Mouse (Mus musculus): ENCODE measurements around the gene Gpalpp1. TPM values are rescaled to one million over a fixed set of nuclear protein-coding genes. Genes with fewer than 3 reads are reported as not detected.

Gene Gpalpp1
- polyA plus RNA-seq, 1 experiment, result 4.7 TPM

GRCm38 (mm10) chr14:76147061-76147460, 36.5 kb upstream of the Gpalpp1 start:
- Histone ChIP-seq H3K4me3 (ENCODE audit: insufficient read depth, poor library complexity, severe bottlenecking) (no peak overlapping the region), H3K79me3 (ENCODE audit: low read depth) (no peaks in the 10 kb centered on the region), H3K79me2 (ENCODE audit: control insufficient read depth, insufficient read depth) (no peaks in the 10 kb centered on the region), H3K36me3 (ENCODE audit: control insufficient read depth, insufficient read depth) (no peaks in the 10 kb centered on the region), H3K27me3 (ENCODE audit: control insufficient read depth, insufficient read depth, insufficient read length) (no peaks in the 10 kb centered on the region), H3ac (ENCODE audit: control insufficient read depth, insufficient read length, low read depth) (no peak overlapping the region)
- TF ChIP-seq FOSL1 (IDR thresholded peaks at IDR 0.05; ENCODE audit: insufficient read depth, low read length, poor library complexity, severe bottlenecking) (no peak), MYOG (IDR thresholded peaks at IDR 0.05; ENCODE audit: control insufficient read depth, extremely low read depth, insufficient read length) (no peak), CEBPB (IDR thresholded peaks at IDR 0.05; ENCODE audit: low read depth) (no peak), CTCF (IDR thresholded peaks at IDR 0.05; ENCODE audit: control insufficient read depth, insufficient read depth, insufficient read length) (no peak), MYOD1 (IDR thresholded peaks at IDR 0.05; ENCODE audit: control insufficient read depth, insufficient read length, low read depth) (no peak), USF1 (IDR thresholded peaks at IDR 0.05; ENCODE audit: low read depth) (peak; percentile 70), MAX (IDR thresholded peaks at IDR 0.05) (no peak)

GRCm38 (mm10) chr14:76145868-76146267, 35.3 kb upstream of the Gpalpp1 start:
- TF ChIP-seq MAX (IDR thresholded peaks at IDR 0.05), result no peak
- TF ChIP-seq CTCF (IDR thresholded peaks at IDR 0.05; ENCODE audit: control insufficient read depth, insufficient read depth, insufficient read length), result no peak
- no peak for TF ChIP-seq FOSL1 (IDR thresholded peaks at IDR 0.05; ENCODE audit: insufficient read depth, low read length, poor library complexity, severe bottlenecking)
- TF ChIP-seq MYOG (IDR thresholded peaks at IDR 0.05; ENCODE audit: control insufficient read depth, extremely low read depth, insufficient read length), result no peak
- TF ChIP-seq MYOD1 (IDR thresholded peaks at IDR 0.05; ENCODE audit: control insufficient read depth, insufficient read length, low read depth), result no peak
- TF ChIP-seq CEBPB (IDR thresholded peaks at IDR 0.05; ENCODE audit: low read depth), result no peak
- Histone ChIP-seq H3K27me3 (ENCODE audit: control insufficient read depth, insufficient read depth, insufficient read length) (no peaks in the 10 kb centered on the region), H3K4me3 (ENCODE audit: insufficient read depth, poor library complexity, severe bottlenecking) (no peak overlapping the region), H3K79me2 (ENCODE audit: control insufficient read depth, insufficient read depth) (no peaks in the 10 kb centered on the region), H3ac (ENCODE audit: control insufficient read depth, insufficient read length, low read depth) (no peak overlapping the region), H3K36me3 (ENCODE audit: control insufficient read depth, insufficient read depth) (no peaks in the 10 kb centered on the region), H3K79me3 (ENCODE audit: low read depth) (no peaks in the 10 kb centered on the region)

- H3K4me3 ChIP-seq (ENCODE audit: insufficient read depth, poor library complexity, severe bottlenecking), result no peak overlapping the region
- H3K79me3 ChIP-seq (ENCODE audit: low read depth), result no peaks in the 10 kb centered on the region
- no peak overlapping the region for H3ac ChIP-seq (ENCODE audit: control insufficient read depth, insufficient read length, low read depth)
- TF ChIP-seq USF1 (IDR thresholded peaks at IDR 0.05; ENCODE audit: low read depth) (no peak), CTCF (IDR thresholded peaks at IDR 0.05; ENCODE audit: control insufficient read depth, insufficient read depth, insufficient read length) (no peak), MYOD1 (IDR thresholded peaks at IDR 0.05; ENCODE audit: control insufficient read depth, insufficient read length, low read depth) (no peak), CEBPB (IDR thresholded peaks at IDR 0.05; ENCODE audit: low read depth) (no peak), FOSL1 (IDR thresholded peaks at IDR 0.05; ENCODE audit: insufficient read depth, low read length, poor library complexity, severe bottlenecking) (no peak), MAX (IDR thresholded peaks at IDR 0.05) (no peak), MYOG (IDR thresholded peaks at IDR 0.05; ENCODE audit: control insufficient read depth, extremely low read depth, insufficient read length) (no peak)
- H3K27me3 ChIP-seq (ENCODE audit: control insufficient read depth, insufficient read depth, insufficient read length), result no peaks in the 10 kb centered on the region
- H3K79me2 ChIP-seq (ENCODE audit: control insufficient read depth, insufficient read depth), result no peaks in the 10 kb centered on the region
- no peaks in the 10 kb centered on the region for H3K36me3 ChIP-seq (ENCODE audit: control insufficient read depth, insufficient read depth)
These were observed 34.7 kb upstream of the Gpalpp1 start for GRCm38 (mm10) chr14:76145248-76145647.

GRCm38 (mm10) chr14:76134975-76135374, 24.4 kb upstream of the Gpalpp1 start:
- no peak for TF ChIP-seq CEBPB (IDR thresholded peaks at IDR 0.05; ENCODE audit: low read depth)
- TF ChIP-seq FOSL1 (IDR thresholded peaks at IDR 0.05; ENCODE audit: insufficient read depth, low read length, poor library complexity, severe bottlenecking), result no peak
- TF ChIP-seq MYOD1 (IDR thresholded peaks at IDR 0.05; ENCODE audit: control insufficient read depth, insufficient read length, low read depth), result no peak
- no peak overlapping the region for H3ac ChIP-seq (ENCODE audit: control insufficient read depth, insufficient read length, low read depth)
- peaks cover 68% of the 10 kb centered on the region for H3K36me3 ChIP-seq (ENCODE audit: control insufficient read depth, insufficient read depth)
- no peaks in the 10 kb centered on the region for H3K27me3 ChIP-seq (ENCODE audit: control insufficient read depth, insufficient read depth, insufficient read length)
- H3K4me3 ChIP-seq (ENCODE audit: insufficient read depth, poor library complexity, severe bottlenecking), result no peak overlapping the region
- H3K79me3 ChIP-seq (ENCODE audit: low read depth), result no peaks in the 10 kb centered on the region
- H3K79me2 ChIP-seq (ENCODE audit: control insufficient read depth, insufficient read depth), result no peaks in the 10 kb centered on the region

GRCm38 (mm10) chr14:76128174-76128573, 17.6 kb upstream of the Gpalpp1 start:
- TF ChIP-seq MYOG (IDR thresholded peaks at IDR 0.05; ENCODE audit: control insufficient read depth, extremely low read depth, insufficient read length) (no peak), CTCF (IDR thresholded peaks at IDR 0.05; ENCODE audit: control insufficient read depth, insufficient read depth, insufficient read length) (no peak), MAX (IDR thresholded peaks at IDR 0.05) (no peak), FOSL1 (IDR thresholded peaks at IDR 0.05; ENCODE audit: insufficient read depth, low read length, poor library complexity, severe bottlenecking) (no peak), USF1 (IDR thresholded peaks at IDR 0.05; ENCODE audit: low read depth) (no peak), MYOD1 (IDR thresholded peaks at IDR 0.05; ENCODE audit: control insufficient read depth, insufficient read length, low read depth) (no peak), CEBPB (IDR thresholded peaks at IDR 0.05; ENCODE audit: low read depth) (no peak)
- Histone ChIP-seq H3K4me3 (ENCODE audit: insufficient read depth, poor library complexity, severe bottlenecking) (no peak overlapping the region), H3ac (ENCODE audit: control insufficient read depth, insufficient read length, low read depth) (no peak overlapping the region), H3K36me3 (ENCODE audit: control insufficient read depth, insufficient read depth) (peaks cover 94% of the 10 kb centered on the region), H3K79me2 (ENCODE audit: control insufficient read depth, insufficient read depth) (peaks cover 19% of the 10 kb centered on the region), H3K79me3 (ENCODE audit: low read depth) (peaks cover 16% of the 10 kb centered on the region), H3K27me3 (ENCODE audit: control insufficient read depth, insufficient read depth, insufficient read length) (no peaks in the 10 kb centered on the region)

GRCm38 (mm10) chr14:76127311-76127710, 16.8 kb upstream of the Gpalpp1 start:
- Histone ChIP-seq H3K4me3 (ENCODE audit: insufficient read depth, poor library complexity, severe bottlenecking) (no peak overlapping the region), H3K27me3 (ENCODE audit: control insufficient read depth, insufficient read depth, insufficient read length) (no peaks in the 10 kb centered on the region), H3K79me3 (ENCODE audit: low read depth) (peaks cover 24% of the 10 kb centered on the region), H3ac (ENCODE audit: control insufficient read depth, insufficient read length, low read depth) (no peak overlapping the region), H3K79me2 (ENCODE audit: control insufficient read depth, insufficient read depth) (peaks cover 28% of the 10 kb centered on the region), H3K36me3 (ENCODE audit: control insufficient read depth, insufficient read depth) (peaks cover 94% of the 10 kb centered on the region)
- no peak for TF ChIP-seq CTCF (IDR thresholded peaks at IDR 0.05; ENCODE audit: control insufficient read depth, insufficient read depth, insufficient read length)
